8 mouse cellular contexts compared by ENCODE assay signal in genomic region chr9:44287003-44287400, GRCm38 (mm10). TPM values are rescaled to one million over a fixed set of nuclear protein-coding genes. Genes with fewer than 3 reads are reported as not detected.
DNase-seq lines count a peak whose midpoint lies in the region; ATAC-seq lines count a peak whose summit lies in the region.

No protein-coding gene starts in this region.

- intact Hi-C loops in heart, postnatal 25 days (cut with DNase I): no loop called here

- peaks cover 18% of the 10 kb centered on the region for H3K4me1 ChIP-seq in heart, embryonic 16.5 days (ENCODE audit: control insufficient read depth, insufficient read depth, low read length)
- peaks cover 20% of the 10 kb centered on the region for H3K4me1 ChIP-seq in hindbrain, embryonic 16.5 days (ENCODE audit: control insufficient read depth, insufficient read depth, low read depth, low read length)
- peaks cover 28% of the 10 kb centered on the region for H3K4me1 ChIP-seq in midbrain, embryonic 16.5 days (ENCODE audit: control insufficient read depth, insufficient read depth, low read length)

- ATAC-seq in heart, embryonic 16.5 days (replicated peaks; ENCODE audit: extremely low read depth, insufficient read depth, low FRiP score): no peak
- 0 out of 2 replicates have a peak, but pooled peaks have one; percentile 5 for ATAC-seq in hindbrain, embryonic 16.5 days
- ATAC-seq in midbrain, embryonic 16.5 days: no peak; the same call in 1 of the 2 replicates

- H3K4me3 ChIP-seq in heart, embryonic 16.5 days (ENCODE audit: low read length): peak overlapping the region; percentile 69
- peak overlapping the region; percentile 78 for H3K4me3 ChIP-seq in hindbrain, embryonic 16.5 days (ENCODE audit: low read length)
- H3K4me3 ChIP-seq in midbrain, embryonic 16.5 days (ENCODE audit: low read depth, low read length): peak overlapping the region; percentile 95

- no peak overlapping the region for H3K27ac ChIP-seq in heart, embryonic 16.5 days (ENCODE audit: low read length)
- H3K27ac ChIP-seq in hindbrain, embryonic 16.5 days (ENCODE audit: low read depth, low read length): peak overlapping the region; percentile 81
- peak overlapping the region; percentile 87 for H3K27ac ChIP-seq in midbrain, embryonic 16.5 days (ENCODE audit: low read length)

- 15% methylated on average over 11 of the region's 11 CpGs for WGBS in heart, embryonic 16.5 days
- WGBS in hindbrain, embryonic 16.5 days: 7% methylated on average over 11 of the region's 11 CpGs
- WGBS in midbrain, embryonic 16.5 days: 8% methylated on average over 11 of the region's 11 CpGs

- peak overlapping the region; percentile 71 for H3K9ac ChIP-seq in heart, embryonic 16.5 days (ENCODE audit: low read length)
- peak overlapping the region; percentile 93 for H3K9ac ChIP-seq in hindbrain, embryonic 16.5 days (ENCODE audit: low read depth, low read length)
- peak overlapping the region; percentile 98 for H3K9ac ChIP-seq in midbrain, embryonic 16.5 days (ENCODE audit: low read depth, low read length)

- H3K36me3 ChIP-seq in heart, embryonic 16.5 days (ENCODE audit: control insufficient read depth, insufficient read depth): peaks cover 8% of the 10 kb centered on the region
- H3K36me3 ChIP-seq in hindbrain, embryonic 16.5 days (ENCODE audit: control insufficient read depth, insufficient read depth, low read length): peaks cover 9% of the 10 kb centered on the region
- H3K36me3 ChIP-seq in midbrain, embryonic 16.5 days (ENCODE audit: control insufficient read depth, insufficient read depth, low read length): peaks cover 6% of the 10 kb centered on the region; the same call in 1 of the 2 replicates

- no peak for DNase-seq in heart, postnatal 25 days (ENCODE audit: low spot score)
- DNase-seq in c-Kit-positive CD71-positive TER-119-positive erythroid progenitor cells, embryonic 14.5 days (ENCODE audit: low spot score): peak; percentile 42
- no peak for DNase-seq in left cerebral cortex, adult 8-10 months (ENCODE audit: low spot score in 2 of 2)
- no peak for DNase-seq in gastrocnemius, adult 8-10 months (ENCODE audit: low spot score in 2 of 2)
- no peak for DNase-seq in retina, postnatal 1 day

- peak overlapping the region; percentile 95 for H3K4me2 ChIP-seq in heart, embryonic 16.5 days (ENCODE audit: low read depth, low read length)
- H3K4me2 ChIP-seq in hindbrain, embryonic 16.5 days (ENCODE audit: low read length): peak overlapping the region; percentile 95
- peak overlapping the region; percentile 97 for H3K4me2 ChIP-seq in midbrain, embryonic 16.5 days (ENCODE audit: low read length)

- H3K27me3 ChIP-seq in heart, embryonic 16.5 days (ENCODE audit: control insufficient read depth, insufficient read depth, low read length): peaks cover 4% of the 10 kb centered on the region; the same call in 1 of the 2 replicates
- no peaks in the 10 kb centered on the region for H3K27me3 ChIP-seq in hindbrain, embryonic 16.5 days (replicated peaks; ENCODE audit: control insufficient read depth, insufficient read depth, low read length)
- H3K27me3 ChIP-seq in midbrain, embryonic 16.5 days (ENCODE audit: control insufficient read depth, insufficient read depth, low read depth, low read length): no peaks in the 10 kb centered on the region

- no peaks in the 10 kb centered on the region for H3K9me3 ChIP-seq in heart, embryonic 16.5 days (replicated peaks; ENCODE audit: control insufficient read depth, low read length)
- no peaks in the 10 kb centered on the region for H3K9me3 ChIP-seq in hindbrain, embryonic 16.5 days (ENCODE audit: control insufficient read depth, low read length)
- H3K9me3 ChIP-seq in midbrain, embryonic 16.5 days (replicated peaks; ENCODE audit: control insufficient read depth, low read length, poor library complexity, severe bottlenecking): no peaks in the 10 kb centered on the region

RNA-seq across cellular contexts. Expression of gene Abcg4, which starts 1.4 kb away (rescaled TPM):
- 1.9 and 2.5 TPM in 2 replicates for polyA plus RNA-seq in heart, embryonic 16.5 days (2015; fragmentation: Nextera tagmentation; extraction: Ambion mirVana)
- total RNA-seq in heart, postnatal 25 days (2021): under 1 TPM; 0.34 to 0.42 TPM
- polyA plus RNA-seq in hindbrain, embryonic 16.5 days (2015; fragmentation: Nextera tagmentation; extraction: Ambion mirVana): 33.7 and 36.2 TPM in 2 replicates
- 29.7 and 33.9 TPM in 2 replicates for polyA plus RNA-seq in midbrain, embryonic 16.5 days (2015; fragmentation: Nextera tagmentation; extraction: Ambion mirVana)
- total RNA-seq in left cerebral cortex, adult 8-10 months (2022): 10 to 100 TPM; 57.0 to 65.5 (median 58.8) TPM
- under 1 TPM; 0.12 to 0.70 (median 0.30) TPM for total RNA-seq in gastrocnemius, adult 8-10 months (2022)

RNA-seq across cellular contexts. Expression of gene Hinfp, which starts 18.5 kb away (rescaled TPM):
- polyA plus RNA-seq in heart, embryonic 16.5 days (2015; fragmentation: Nextera tagmentation; extraction: Ambion mirVana): 15.8 and 18.7 TPM in 2 replicates
- total RNA-seq in heart, postnatal 25 days (2021): 10 to 100 TPM in 1 of 2 experiments, 1 to 10 TPM in 1; 7.9 to 12.7 TPM
- polyA plus RNA-seq in hindbrain, embryonic 16.5 days (2015; fragmentation: Nextera tagmentation; extraction: Ambion mirVana): 22.3 and 26.6 TPM in 2 replicates
- 28.7 and 30.0 TPM in 2 replicates for polyA plus RNA-seq in midbrain, embryonic 16.5 days (2015; fragmentation: Nextera tagmentation; extraction: Ambion mirVana)
- 10 to 100 TPM; 30.2 to 34.9 (median 33.3) TPM for total RNA-seq in left cerebral cortex, adult 8-10 months (2022)
- 1 to 10 TPM; 4.5 to 9.6 (median 7.2) TPM for total RNA-seq in gastrocnemius, adult 8-10 months (2022)

RNA-seq across cellular contexts. Expression of gene Nlrx1, which starts 18.6 kb away (rescaled TPM):
- polyA plus RNA-seq in heart, embryonic 16.5 days (2015; fragmentation: Nextera tagmentation; extraction: Ambion mirVana): 7.3 and 7.9 TPM in 2 replicates
- 10 to 100 TPM; 19.4 to 20.7 TPM for total RNA-seq in heart, postnatal 25 days (2021)
- polyA plus RNA-seq in hindbrain, embryonic 16.5 days (2015; fragmentation: Nextera tagmentation; extraction: Ambion mirVana): 4.7 and 5.4 TPM in 2 replicates
- 5.1 and 6.1 TPM in 2 replicates for polyA plus RNA-seq in midbrain, embryonic 16.5 days (2015; fragmentation: Nextera tagmentation; extraction: Ambion mirVana)
- total RNA-seq in left cerebral cortex, adult 8-10 months (2022): 10 to 100 TPM; 10.6 to 13.8 (median 11.8) TPM
- total RNA-seq in gastrocnemius, adult 8-10 months (2022): 10 to 100 TPM; 20.5 to 24.7 (median 22.6) TPM

RNA-seq across cellular contexts. Expression of gene C2cd2l, which starts 33.1 kb away (rescaled TPM):
- 8.2 and 8.6 TPM in 2 replicates for polyA plus RNA-seq in heart, embryonic 16.5 days (2015; fragmentation: Nextera tagmentation; extraction: Ambion mirVana)
- 10 to 100 TPM; 11.7 to 13.9 TPM for total RNA-seq in heart, postnatal 25 days (2021)
- 23.1 and 27.1 TPM in 2 replicates for polyA plus RNA-seq in hindbrain, embryonic 16.5 days (2015; fragmentation: Nextera tagmentation; extraction: Ambion mirVana)
- polyA plus RNA-seq in midbrain, embryonic 16.5 days (2015; fragmentation: Nextera tagmentation; extraction: Ambion mirVana): 22.3 and 24.8 TPM in 2 replicates
- 100 to 1,000 TPM; 201 to 282 (median 245) TPM for total RNA-seq in left cerebral cortex, adult 8-10 months (2022)
- 10 to 100 TPM; 10.4 to 18.9 (median 15.2) TPM for total RNA-seq in gastrocnemius, adult 8-10 months (2022)

RNA-seq across cellular contexts. Expression of gene Pdzd3, which starts 35.7 kb away (rescaled TPM):
- polyA plus RNA-seq in heart, embryonic 16.5 days (2015; fragmentation: Nextera tagmentation; extraction: Ambion mirVana): 0.06 and 0.07 TPM in 2 replicates
- 1 to 10 TPM; 4.3 to 4.4 TPM for total RNA-seq in heart, postnatal 25 days (2021)
- polyA plus RNA-seq in hindbrain, embryonic 16.5 days (2015; fragmentation: Nextera tagmentation; extraction: Ambion mirVana): 0.38 and 0.40 TPM in 2 replicates
- polyA plus RNA-seq in midbrain, embryonic 16.5 days (2015; fragmentation: Nextera tagmentation; extraction: Ambion mirVana): 0.72 and 0.82 TPM in 2 replicates
- total RNA-seq in left cerebral cortex, adult 8-10 months (2022): under 1 TPM; 0.38 to 0.76 (median 0.67) TPM
- total RNA-seq in gastrocnemius, adult 8-10 months (2022): 1 to 10 TPM in 1 of 4 experiments, under 1 TPM in 3; 0.56 to 1.0 (median 0.95) TPM

Comparison
In these comparisons a context has a peak if more than half of its experiments do, and no peak if none do; other contexts are left out.
1. RNA of gene Abcg4, which starts 1.4 kb away (total RNA-seq): 57.0 to 65.5 TPM in left cerebral cortex, adult 8-10 months; 0.34 to 0.42 TPM in heart, postnatal 25 days and 0.12 to 0.70 TPM in gastrocnemius, adult 8-10 months; every median in the first group is over 10 times any median in the second.
2. Peak in every context shown above with its lines, with median percentiles within 50 percentile points of each other: H3K4me2 ChIP-seq, H3K4me3 ChIP-seq and H3K9ac ChIP-seq.